Mouse (Mus musculus) ES-E14 (cell line): Measurements from ENCODE around the gene Kif21a. TPM values are rescaled to one million over a fixed set of nuclear protein-coding genes. Genes with fewer than 3 reads are reported as not detected.

ENCODE experiments used
- DNase-seq: peaks from one replicate; pipeline ENCODE4 v3.0.0-alpha.2; 2013; ENCODE audit warnings: low read depth, low spot score
- H3K27ac ChIP-seq: 2 replicates; pipeline ENCODE4 v1.5.1; 2012; ENCODE audit warnings: low read depth, mild to moderate bottlenecking, low read length, moderate library complexity, mixed read lengths; ENCODE audit not compliant: poor library complexity, insufficient read depth, severe bottlenecking
- H3K36me3 ChIP-seq: 2 replicates; pipeline ENCODE4 v1.6.1; 2012; ENCODE audit warnings: mild to moderate bottlenecking, low read length, moderate library complexity, mixed read lengths; ENCODE audit not compliant: control insufficient read depth, poor library complexity, insufficient read depth, severe bottlenecking
- H3K4me1 ChIP-seq, 2 experiments: fragments of 150-350 bp in 1 of 2; sonication (generic) in 1 of 2; 2 replicates each; pipeline ENCODE4 v1.6.1; 2012; ENCODE audit warnings: low read length in 2 of 2, mild to moderate bottlenecking in 1 of 2, mixed read lengths in 1 of 2; ENCODE audit not compliant: control insufficient read depth in 2 of 2, insufficient read depth in 2 of 2, poor library complexity in 1 of 2
- H3K4me3 ChIP-seq, 2 experiments: fragments of 150-350 bp in 1 of 2; sonication (generic) in 1 of 2; 2 replicates each; pipeline ENCODE4 v1.5.1; 2012; ENCODE audit warnings: low read length in 2 of 2, low read depth in 1 of 2, mild to moderate bottlenecking in 1 of 2, mixed read lengths in 1 of 2; ENCODE audit not compliant: insufficient read depth in 1 of 2, poor library complexity in 1 of 2, severe bottlenecking in 1 of 2
- H3K9ac ChIP-seq: 2 replicates; pipeline ENCODE4 v1.6.1; 2012; ENCODE audit warnings: low read depth, mild to moderate bottlenecking, low read length, mixed read lengths; ENCODE audit not compliant: poor library complexity, insufficient read depth, severe bottlenecking
- H3K9me3 ChIP-seq: fragments of 150-350 bp; sonication (generic); 2 replicates; pipeline ENCODE4 v1.6.1; 2012; ENCODE audit warnings: low read depth, mild to moderate bottlenecking, low read length; ENCODE audit not compliant: control insufficient read depth, insufficient read depth
- CHD2 ChIP-seq: IDR thresholded peaks from 2 replicates; pipeline ENCODE4 v1.6.1; 2014; ENCODE audit warnings: mild to moderate bottlenecking, low read depth, low read length, inconsistent platforms
- HCFC1 ChIP-seq: IDR thresholded peaks from 2 replicates; pipeline ENCODE4 v1.6.1; 2012; ENCODE audit warnings: low read length, inconsistent platforms, borderline replicate concordance; ENCODE audit not compliant: insufficient read depth
- MAFK ChIP-seq: IDR thresholded peaks from 2 replicates; pipeline ENCODE4 v1.6.1; 2014; ENCODE audit warnings: mild to moderate bottlenecking, low read depth, low read length, inconsistent platforms; ENCODE audit not compliant: insufficient read depth
- ZC3H11A ChIP-seq: IDR thresholded peaks from 2 replicates; pipeline ENCODE4 v1.6.1; 2012; ENCODE audit warnings: low read depth, mild to moderate bottlenecking, inconsistent platforms, low read length, borderline replicate concordance
- ZNF384 ChIP-seq: IDR thresholded peaks from 2 replicates; pipeline ENCODE4 v1.6.1; 2012; ENCODE audit warnings: low read depth, low read length, inconsistent platforms
- in situ Hi-C, 2 experiments: fragments of 600-800 bp; cut with MboI; formaldehyde crosslinking; loops; one replicate each; pipeline ENCODE4 v1.15.1; 2025; ENCODE audit warnings: low sequenced_read_pairs in 2 of 2, inconsistent platforms in 1 of 2; ENCODE audit not compliant: unreplicated experiment in 2 of 2
- total RNA-seq: library from RNA; depleted of rRNA; stranded (reverse); fragments of 300-350 nt; gene quantifications from 2 replicates; pipeline ENCODE4 v1.2.3, GENCODE M21; 2012

The Kif21a gene
- total RNA-seq, 1 experiment, result 5.4 TPM

- TF ChIP-seq ZNF384 (no peak), ZC3H11A (no peak)
- no peaks in the 10 kb centered on the region for H3K36me3 ChIP-seq
- in situ Hi-C loops, result no loop called here
Observed at GRCm38 (mm10) chr15:90951383-90951782, 98.4 kb downstream of the Kif21a start.

DNA sequence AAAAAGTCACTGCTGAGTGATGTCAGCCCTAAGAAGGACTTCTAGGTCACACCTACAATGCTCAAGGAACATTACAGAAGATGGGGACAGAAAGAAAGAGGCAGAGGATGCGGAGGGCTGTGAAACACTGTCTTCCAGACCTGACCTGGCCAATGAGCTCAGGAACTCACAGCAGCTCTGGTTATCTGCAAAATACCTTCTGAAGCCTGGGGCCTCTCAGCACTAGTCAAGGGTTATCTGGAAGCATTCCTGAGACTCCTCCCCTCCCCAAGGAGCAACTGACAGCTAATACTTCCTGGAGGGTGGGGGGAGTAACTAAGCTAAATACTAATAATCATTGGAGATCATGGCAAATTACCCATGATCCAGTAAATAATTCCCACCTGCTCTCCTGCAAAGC lies 111.3 kb downstream of the Kif21a start:
- in situ Hi-C loops, result no loop called here
- H3K4me3 ChIP-seq, result no peak overlapping the region

More at GRCm38 (mm10) chr15:90951383-90951782, 98.4 kb downstream of the Kif21a start:
- Histone ChIP-seq H3K9ac (no peak overlapping the region), H3K27ac (no peak overlapping the region), H3K4me1 (no peaks in the 10 kb centered on the region), H3K9me3 (no peaks in the 10 kb centered on the region), H3K4me3 (no peak overlapping the region)
- no peak for DNase-seq

DNA sequence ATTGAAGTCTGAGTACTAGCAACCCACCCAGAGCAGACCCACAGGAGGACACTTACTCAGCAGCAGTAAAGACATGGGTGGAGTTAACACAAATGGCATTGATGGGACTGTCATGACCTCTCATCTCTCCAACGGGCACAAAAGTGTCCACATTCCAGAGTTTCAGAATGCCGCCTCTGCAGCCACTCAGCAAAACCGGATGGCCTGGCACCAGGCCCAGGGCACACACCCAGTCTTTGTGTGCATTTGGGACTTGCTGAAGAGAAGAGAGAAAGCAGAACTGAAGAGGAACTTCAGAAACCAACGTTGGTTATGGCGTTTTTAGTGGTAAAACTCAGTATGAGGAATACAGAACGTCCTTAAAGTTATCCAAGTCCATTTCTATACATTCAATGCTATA lies 114.2 kb downstream of the Kif21a start:
- Histone ChIP-seq H3K4me3 (no peak overlapping the region), H3K9ac (no peak overlapping the region), H3K36me3 (no peaks in the 10 kb centered on the region), H3K4me1 (no peaks in the 10 kb centered on the region), H3K27ac (no peak overlapping the region), H3K9me3 (no peaks in the 10 kb centered on the region)
- in situ Hi-C loops, result no loop called here
- no peak for DNase-seq
- no peak for TF ChIP-seq ZNF384
- no peak for TF ChIP-seq ZC3H11A
- no peak for TF ChIP-seq CHD2
- TF ChIP-seq MAFK, result no peak
- no peak for TF ChIP-seq HCFC1

More for the DNA sequence above, 111.3 kb downstream of the Kif21a start:
- no peak overlapping the region for H3K9ac ChIP-seq
- no peaks in the 10 kb centered on the region for H3K9me3 ChIP-seq
- DNase-seq, result no peak
- H3K4me1 ChIP-seq, result no peaks in the 10 kb centered on the region
- no peaks in the 10 kb centered on the region for H3K36me3 ChIP-seq
- no peak overlapping the region for H3K27ac ChIP-seq
- no peak for TF ChIP-seq ZNF384
- TF ChIP-seq ZC3H11A, result no peak
- TF ChIP-seq HCFC1, result no peak
- no peak for TF ChIP-seq MAFK

DNA sequence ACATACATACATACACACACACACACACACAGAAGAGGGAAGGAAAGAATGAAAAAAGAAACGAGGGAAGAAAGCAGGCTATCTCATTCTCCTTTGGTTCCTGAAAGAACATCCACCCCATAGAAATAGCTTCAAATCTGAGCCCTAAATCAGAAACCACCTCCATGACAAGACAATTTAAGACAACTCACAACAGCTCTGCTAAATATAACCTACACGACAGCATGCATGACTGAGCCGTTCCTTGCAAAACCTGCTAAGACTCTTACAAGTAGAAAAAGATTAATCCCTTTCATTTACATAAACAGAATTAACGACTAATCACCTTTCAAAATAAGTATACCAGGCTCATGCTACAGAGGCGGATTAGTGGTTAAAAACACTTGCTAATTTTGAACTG lies 118.3 kb downstream of the Kif21a start:
- Histone ChIP-seq H3K9me3 (no peaks in the 10 kb centered on the region), H3K27ac (no peak overlapping the region), H3K36me3 (no peaks in the 10 kb centered on the region), H3K9ac (no peak overlapping the region), H3K4me1 (no peaks in the 10 kb centered on the region), H3K4me3 (no peak overlapping the region)
- no peak for TF ChIP-seq MAFK
- TF ChIP-seq CHD2, result no peak
- no peak for TF ChIP-seq ZNF384
- TF ChIP-seq HCFC1, result no peak
- TF ChIP-seq ZC3H11A, result no peak
- in situ Hi-C loops, result no loop called here
- no peak for DNase-seq

DNA sequence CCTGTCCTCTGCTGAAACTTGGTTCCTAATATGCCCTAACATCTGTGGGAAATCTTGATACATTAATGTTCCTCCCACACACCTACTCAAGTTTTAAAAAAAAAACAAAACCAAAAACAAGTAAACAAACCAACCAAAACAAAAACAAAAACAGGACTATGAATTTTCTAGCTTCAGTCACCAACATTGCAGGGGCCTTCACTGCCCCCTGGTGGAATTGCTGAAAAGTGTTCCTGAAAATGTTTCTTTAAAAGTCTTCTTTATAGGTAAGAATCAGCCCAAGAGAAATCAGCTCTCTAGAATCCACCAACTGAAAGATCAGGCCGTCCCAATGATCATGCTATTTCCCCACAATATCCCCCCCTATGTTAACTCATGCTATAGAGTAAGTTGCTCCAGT lies 120.7 kb downstream of the Kif21a start:
- TF ChIP-seq HCFC1 (no peak), ZNF384 (no peak), CHD2 (no peak), MAFK (no peak), ZC3H11A (no peak)
- DNase-seq, result no peak
- Histone ChIP-seq H3K4me3 (no peak overlapping the region), H3K9me3 (no peaks in the 10 kb centered on the region), H3K4me1 (no peaks in the 10 kb centered on the region), H3K9ac (no peak overlapping the region), H3K27ac (no peak overlapping the region), H3K36me3 (no peaks in the 10 kb centered on the region)
- in situ Hi-C loops, result no loop called here
